Mouse (Mus musculus): Measurements from ENCODE around the gene Inafm1. TPM values are rescaled to one million over a fixed set of nuclear protein-coding genes. Genes with fewer than 3 reads are reported as not detected.
"Not testable (repeated sequence)": the region's sequence is repeated elsewhere in the genome, so short reads cannot be mapped to it uniquely, and the experiment has no call there.

Inafm1 gene
- polyA plus RNA-seq, 1 experiment from 2014 or later: 18.1 TPM

DNA sequence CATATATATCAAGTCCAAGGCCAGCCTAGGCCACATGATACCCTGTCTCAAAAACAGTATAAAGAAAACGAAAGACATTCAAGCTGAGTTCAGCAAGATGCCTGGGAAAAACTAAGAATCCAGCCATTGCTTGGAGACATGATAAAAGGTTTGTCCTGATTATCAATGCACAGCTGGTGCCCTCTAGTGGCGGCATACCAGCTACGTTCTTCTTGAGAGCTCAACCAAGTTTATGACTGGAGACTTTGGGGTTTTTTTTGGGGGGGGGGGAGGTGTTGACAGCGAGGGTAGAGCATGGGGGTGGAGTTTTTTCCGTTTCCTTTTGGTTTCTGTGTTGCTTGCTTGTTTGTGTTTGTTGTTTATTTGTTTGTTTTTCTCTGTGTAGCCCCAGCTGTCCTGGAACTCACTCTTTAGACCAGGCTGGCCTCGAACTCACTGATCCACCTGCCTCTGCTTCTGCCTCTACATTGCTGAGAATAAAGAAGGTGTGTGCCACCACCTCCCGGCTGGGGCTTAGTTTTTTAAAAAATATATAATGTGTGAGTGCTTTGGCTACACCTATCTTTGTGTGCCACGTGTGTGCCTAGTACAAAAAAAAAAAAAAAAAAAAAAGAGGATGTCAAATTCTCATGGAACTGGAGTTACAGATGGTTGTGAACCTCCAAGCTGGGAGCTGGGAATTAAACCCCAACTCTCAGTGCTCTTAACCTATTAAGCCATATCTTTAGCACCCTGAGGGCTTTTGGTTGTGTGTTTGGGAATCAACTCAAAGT, 10.2 kb downstream of the Inafm1 start:
- H3K27me3 ChIP-seq (replicated peaks; ENCODE audit: control insufficient read depth, insufficient read depth, low read length): no peaks in the 10 kb centered on the region
- H3K27ac ChIP-seq (ENCODE audit: low read depth): no peak overlapping the region
- no peak for ATAC-seq (replicated peaks; ENCODE audit: low FRiP score, low TSS enrichment, low read depth)
- no peak overlapping the region for H3K9ac ChIP-seq (ENCODE audit: low read length)
- no peak overlapping the region for H3K4me3 ChIP-seq (ENCODE audit: low read depth, low read length)
- H3K4me1 ChIP-seq (replicated peaks; ENCODE audit: control insufficient read depth, insufficient read depth, low read length): no peaks in the 10 kb centered on the region
- H3K4me2 ChIP-seq (ENCODE audit: low read length): no peak overlapping the region
- peak; percentile 77 for DNase-seq (ENCODE audit: low spot score)
- no peaks in the 10 kb centered on the region for H3K36me3 ChIP-seq (ENCODE audit: control insufficient read depth, insufficient read depth, low read length)
- WGBS: 29% methylated on average over 8 of the region's 8 CpGs
- H3K9me3 ChIP-seq (ENCODE audit: control insufficient read depth, low read length): 0 out of 2 replicates have a peak, but pooled peaks cover 5% of the 10 kb centered on the region

DNA sequence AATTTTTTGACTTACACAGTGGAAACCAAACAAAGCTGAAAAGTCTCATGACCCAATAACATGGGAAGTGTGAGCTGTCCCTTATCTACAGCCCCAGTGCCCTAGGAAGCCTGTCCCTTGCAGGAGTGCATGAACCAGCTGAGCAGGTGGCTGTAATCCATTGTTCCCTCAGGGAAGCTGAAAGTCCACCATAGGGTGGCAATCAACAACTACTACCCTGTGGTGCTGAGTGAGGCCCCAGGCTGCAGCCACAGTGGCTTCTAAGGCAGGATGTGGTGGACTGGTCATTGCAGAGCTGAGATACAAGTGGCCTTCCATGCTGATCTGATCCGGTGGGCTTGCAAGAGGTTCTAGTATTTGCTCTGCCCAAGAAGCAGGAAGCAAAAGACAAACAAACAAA, 12.3 kb downstream of the Inafm1 start:
- Histone ChIP-seq H3K4me1 (replicated peaks; ENCODE audit: control insufficient read depth, insufficient read depth, low read length) (no peaks in the 10 kb centered on the region), H3K27me3 (replicated peaks; ENCODE audit: control insufficient read depth, insufficient read depth, low read length) (no peaks in the 10 kb centered on the region), H3K4me3 (ENCODE audit: low read depth, low read length) (no peak overlapping the region), H3K27ac (ENCODE audit: low read depth) (no peak overlapping the region), H3K9ac (ENCODE audit: low read length) (no peak overlapping the region), H3K36me3 (ENCODE audit: control insufficient read depth, insufficient read depth, low read length) (no peaks in the 10 kb centered on the region), H3K9me3 (ENCODE audit: control insufficient read depth, low read length) (0 out of 2 replicates have a peak, but pooled peaks cover 5% of the 10 kb centered on the region), H3K4me2 (ENCODE audit: low read length) (no peak overlapping the region)
- ATAC-seq (replicated peaks; ENCODE audit: low FRiP score, low TSS enrichment, low read depth) (no peak), DNase-seq (ENCODE audit: low spot score) (peak; percentile 49)
- WGBS: 81% methylated on average over 1 of the region's 1 CpGs

DNA sequence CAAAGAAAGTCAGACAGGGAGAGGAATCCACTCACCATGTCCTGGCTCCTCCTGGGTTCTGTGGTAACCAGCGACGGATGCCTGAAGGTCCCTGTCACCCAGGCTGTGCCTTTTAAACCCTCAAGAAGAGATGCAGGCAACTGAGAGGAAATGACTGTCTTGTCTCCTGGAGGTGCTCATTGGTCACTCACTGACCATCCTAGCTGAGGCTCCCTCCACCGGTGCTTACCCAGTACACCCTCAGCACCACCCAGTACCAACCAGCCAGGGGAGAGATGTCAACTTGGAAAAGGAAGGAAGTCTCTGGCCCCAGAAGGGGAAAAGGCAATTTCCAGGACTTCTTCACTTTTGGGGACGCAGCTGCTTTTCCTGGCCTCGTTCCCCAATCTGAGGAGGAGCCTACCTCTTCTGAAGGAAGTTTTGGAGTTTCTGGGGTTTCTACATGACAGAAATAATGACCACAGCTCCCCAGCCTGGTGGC, 14.3 kb downstream of the Inafm1 start, which contains the start of gene C5ar1:
TSS of gene C5ar1 (minus strand) at position 431 of the 481 bp plus-strand sequence.
- Histone ChIP-seq H3K9ac (ENCODE audit: low read length) (no peak within 1 kb of the TSS), H3K9me3 (ENCODE audit: control insufficient read depth, low read length) (no peaks in the 10 kb centered on the region), H3K27me3 (replicated peaks; ENCODE audit: control insufficient read depth, insufficient read depth, low read length) (no peaks in the 10 kb centered on the region), H3K4me1 (replicated peaks; ENCODE audit: control insufficient read depth, insufficient read depth, low read length) (no peaks in the 10 kb centered on the region), H3K36me3 (ENCODE audit: control insufficient read depth, insufficient read depth, low read length) (no peaks in the 10 kb centered on the region), H3K27ac (ENCODE audit: low read depth) (no peak within 1 kb of the TSS), H3K4me2 (ENCODE audit: low read length) (no peak within 1 kb of the TSS), H3K4me3 (ENCODE audit: low read depth, low read length) (no peak within 1 kb of the TSS)
- no peak for DNase-seq (ENCODE audit: low spot score)
- ATAC-seq (replicated peaks; ENCODE audit: low FRiP score, low TSS enrichment, low read depth): no peak
- WGBS: 84% methylated on average over 5 of the region's 5 CpGs

DNA sequence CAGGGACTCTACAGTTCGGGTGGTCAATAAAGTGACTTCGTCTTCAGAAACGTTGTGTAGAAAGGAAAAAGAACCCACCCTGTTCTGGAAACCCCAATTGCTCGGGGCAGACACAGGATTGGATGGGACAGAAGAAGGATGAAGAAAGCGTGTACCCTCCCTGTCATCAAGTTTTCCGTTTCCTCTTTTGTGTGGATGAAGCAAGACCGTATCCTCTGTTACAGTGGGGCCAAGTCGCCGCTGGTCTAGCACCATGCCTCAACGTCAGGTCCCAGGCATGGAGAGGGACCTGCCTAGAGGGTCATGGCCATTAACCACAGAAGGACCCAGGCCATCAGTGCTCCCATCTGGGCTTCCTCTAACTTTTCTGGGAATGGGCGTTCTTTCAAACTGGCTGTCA, 15.6 kb downstream of the Inafm1 start:
- 86% methylated on average over 11 of the region's 11 CpGs for WGBS
- no peaks in the 10 kb centered on the region for H3K9me3 ChIP-seq (ENCODE audit: control insufficient read depth, low read length)
- ATAC-seq (replicated peaks; ENCODE audit: low FRiP score, low TSS enrichment, low read depth): no peak

DNA sequence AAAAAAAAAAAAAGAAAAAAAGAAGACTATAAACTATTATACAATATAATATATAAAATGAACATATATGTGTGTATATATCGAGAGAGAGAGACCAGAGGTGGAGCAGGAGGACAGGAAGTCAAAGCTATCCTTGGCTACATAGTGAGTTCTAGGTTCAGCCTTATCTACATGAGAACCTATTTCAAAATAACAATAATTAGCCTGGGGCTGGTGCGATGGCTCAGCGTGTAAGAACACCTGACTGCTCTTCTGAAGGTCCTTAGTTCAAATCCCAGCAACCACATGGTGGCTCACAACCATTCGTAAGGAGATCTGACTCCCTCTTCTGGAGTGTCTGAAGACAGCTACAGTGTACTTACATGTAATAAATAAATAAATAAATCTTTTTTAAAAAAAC, 17.5 kb downstream of the Inafm1 start:
- not testable (repeated sequence) for H3K27me3 ChIP-seq (replicated peaks; ENCODE audit: control insufficient read depth, insufficient read depth, low read length); H3K27ac ChIP-seq (ENCODE audit: low read depth); H3K4me2 ChIP-seq (ENCODE audit: low read length); DNase-seq (ENCODE audit: low spot score); H3K36me3 ChIP-seq (ENCODE audit: control insufficient read depth, insufficient read depth, low read length); H3K9ac ChIP-seq (ENCODE audit: low read length); ATAC-seq (replicated peaks; ENCODE audit: low FRiP score, low TSS enrichment, low read depth); H3K4me1 ChIP-seq (replicated peaks; ENCODE audit: control insufficient read depth, insufficient read depth, low read length); H3K4me3 ChIP-seq (ENCODE audit: low read depth, low read length); H3K9me3 ChIP-seq (ENCODE audit: control insufficient read depth, low read length)
- WGBS: 82% methylated on average over 4 of the region's 4 CpGs

More for the DNA sequence above, 15.6 kb downstream of the Inafm1 start:
- H3K36me3 ChIP-seq (ENCODE audit: control insufficient read depth, insufficient read depth, low read length): no peaks in the 10 kb centered on the region
- DNase-seq (ENCODE audit: low spot score): no peak
- H3K9ac ChIP-seq (ENCODE audit: low read length): no peak overlapping the region
- H3K27ac ChIP-seq (ENCODE audit: low read depth): no peak overlapping the region
- no peak overlapping the region for H3K4me3 ChIP-seq (ENCODE audit: low read depth, low read length)
- H3K27me3 ChIP-seq (replicated peaks; ENCODE audit: control insufficient read depth, insufficient read depth, low read length): no peaks in the 10 kb centered on the region
- H3K4me1 ChIP-seq (replicated peaks; ENCODE audit: control insufficient read depth, insufficient read depth, low read length): no peaks in the 10 kb centered on the region
- H3K4me2 ChIP-seq (ENCODE audit: low read length): no peak overlapping the region

DNA sequence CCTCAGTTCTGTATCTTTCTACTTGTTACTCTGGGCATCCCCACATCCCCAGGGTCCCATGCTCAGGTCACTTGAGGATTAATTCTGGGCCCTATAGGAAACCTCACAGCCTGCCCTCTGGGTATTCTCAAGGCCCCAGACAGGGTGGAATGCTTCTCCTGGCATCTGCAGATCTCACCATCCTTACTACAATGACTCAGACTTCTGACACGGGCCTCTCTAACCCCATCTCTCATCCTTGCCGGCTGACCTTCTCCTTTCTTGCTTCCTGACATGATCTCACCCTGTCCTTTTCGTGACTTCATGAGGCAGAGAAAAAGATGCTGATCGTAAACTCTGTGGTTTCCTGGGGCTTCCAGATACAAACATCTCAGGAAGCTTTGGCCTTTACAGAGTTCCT, 19.2 kb downstream of the Inafm1 start:
- Histone ChIP-seq H3K36me3 (ENCODE audit: control insufficient read depth, insufficient read depth, low read length) (no peaks in the 10 kb centered on the region), H3K27me3 (replicated peaks; ENCODE audit: control insufficient read depth, insufficient read depth, low read length) (no peaks in the 10 kb centered on the region), H3K4me1 (replicated peaks; ENCODE audit: control insufficient read depth, insufficient read depth, low read length) (no peaks in the 10 kb centered on the region), H3K9ac (ENCODE audit: low read length) (no peak overlapping the region), H3K4me2 (ENCODE audit: low read length) (no peak overlapping the region), H3K4me3 (ENCODE audit: low read depth, low read length) (no peak overlapping the region), H3K27ac (ENCODE audit: low read depth) (no peak overlapping the region), H3K9me3 (ENCODE audit: control insufficient read depth, low read length) (no peaks in the 10 kb centered on the region)
- 50% methylated on average over 4 of the region's 4 CpGs for WGBS
- ATAC-seq (replicated peaks; ENCODE audit: low FRiP score, low TSS enrichment, low read depth): no peak
- no peak for DNase-seq (ENCODE audit: low spot score)

DNA sequence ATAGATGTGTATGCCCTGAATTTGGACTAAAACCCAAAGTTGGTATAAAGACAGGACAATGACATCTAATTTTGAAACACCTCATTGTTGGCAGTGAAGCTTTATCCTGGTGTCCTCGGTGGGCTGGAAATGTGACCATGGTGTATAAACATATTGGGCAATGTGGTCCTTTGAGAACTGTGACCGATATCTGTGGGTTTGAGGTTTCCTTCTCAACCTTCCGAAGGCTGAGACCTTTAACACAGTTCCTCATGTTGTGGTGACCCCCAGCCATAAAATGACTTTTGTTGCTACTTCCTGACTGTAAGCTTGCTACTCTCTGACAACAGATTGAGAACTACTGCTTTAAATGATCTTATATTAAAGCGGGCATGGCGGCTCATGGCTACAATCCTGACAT, 22.7 kb downstream of the Inafm1 start:
- H3K27me3 ChIP-seq (replicated peaks; ENCODE audit: control insufficient read depth, insufficient read depth, low read length): no peaks in the 10 kb centered on the region
- no peaks in the 10 kb centered on the region for H3K4me1 ChIP-seq (replicated peaks; ENCODE audit: control insufficient read depth, insufficient read depth, low read length)
- H3K4me3 ChIP-seq (ENCODE audit: low read depth, low read length): no peak overlapping the region
- ATAC-seq (replicated peaks; ENCODE audit: low FRiP score, low TSS enrichment, low read depth) (no peak), DNase-seq (ENCODE audit: low spot score) (no peak)
- 87% methylated on average over 5 of the region's 5 CpGs for WGBS
- no peak overlapping the region for H3K27ac ChIP-seq (ENCODE audit: low read depth)
- no peaks in the 10 kb centered on the region for H3K9me3 ChIP-seq (ENCODE audit: control insufficient read depth, low read length)
- H3K36me3 ChIP-seq (ENCODE audit: control insufficient read depth, insufficient read depth, low read length): no peaks in the 10 kb centered on the region
- H3K4me2 ChIP-seq (ENCODE audit: low read length): no peak overlapping the region
- no peak overlapping the region for H3K9ac ChIP-seq (ENCODE audit: low read length)

DNA sequence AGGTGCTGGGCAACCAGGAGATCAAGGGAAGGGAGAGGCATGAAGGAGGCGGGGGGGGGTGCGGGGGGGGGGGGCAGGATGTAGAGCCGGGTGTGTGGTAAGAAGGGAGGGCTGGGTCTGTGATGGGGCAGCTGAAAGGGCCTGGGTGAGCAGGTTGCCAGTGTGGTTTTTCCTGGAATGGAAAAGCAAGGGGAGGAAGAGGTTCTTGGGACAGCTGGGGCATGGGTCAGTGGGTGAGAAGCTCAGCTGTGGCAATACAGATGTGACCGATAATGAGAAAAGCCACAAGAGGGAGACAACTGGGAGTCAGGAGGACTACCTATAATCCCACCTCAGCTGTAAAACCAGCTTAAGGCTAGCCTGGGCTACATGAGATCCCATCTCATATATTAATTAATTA, 27.5 kb downstream of the Inafm1 start:
- DNase-seq (ENCODE audit: low spot score): no peak
- Histone ChIP-seq H3K4me3 (ENCODE audit: low read depth, low read length) (no peak overlapping the region), H3K9me3 (ENCODE audit: control insufficient read depth, low read length) (no peaks in the 10 kb centered on the region), H3K27me3 (replicated peaks; ENCODE audit: control insufficient read depth, insufficient read depth, low read length) (no peaks in the 10 kb centered on the region), H3K4me1 (replicated peaks; ENCODE audit: control insufficient read depth, insufficient read depth, low read length) (no peaks in the 10 kb centered on the region), H3K36me3 (ENCODE audit: control insufficient read depth, insufficient read depth, low read length) (no peaks in the 10 kb centered on the region), H3K9ac (ENCODE audit: low read length) (no peak overlapping the region), H3K4me2 (ENCODE audit: low read length) (no peak overlapping the region), H3K27ac (ENCODE audit: low read depth) (no peak overlapping the region)
- WGBS: 45% methylated on average over 1 of the region's 4 CpGs
- ATAC-seq (replicated peaks; ENCODE audit: low FRiP score, low TSS enrichment, low read depth): no peak

DNA sequence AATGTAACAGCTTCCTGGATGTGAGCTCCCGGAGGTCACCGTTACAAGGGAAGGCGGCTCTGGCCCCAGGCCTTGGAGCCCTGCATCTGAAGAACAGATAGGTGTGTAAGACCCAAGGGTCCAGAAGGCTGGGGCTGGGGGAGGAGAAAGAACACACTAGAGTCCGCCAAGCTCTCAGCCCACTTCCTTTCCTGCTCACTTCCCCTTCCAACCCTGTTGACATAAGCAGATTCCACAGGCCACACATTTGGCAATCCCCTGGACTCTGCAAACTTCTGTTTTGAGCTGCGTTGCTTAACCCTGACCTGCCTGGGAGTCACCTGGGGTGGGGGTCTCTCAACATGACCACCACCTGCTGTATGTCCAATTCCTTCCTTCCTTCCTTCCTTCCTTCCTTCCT, 29.4 kb downstream of the Inafm1 start, which contains the start of gene C5ar2:
TSS of gene C5ar2 (minus strand) at position 88 of the 400 bp plus-strand sequence.
- ATAC-seq (replicated peaks; ENCODE audit: low FRiP score, low TSS enrichment, low read depth) (no peak), DNase-seq (ENCODE audit: low spot score) (no peak)
- Histone ChIP-seq H3K4me3 (ENCODE audit: low read depth, low read length) (no peak within 1 kb of the TSS), H3K4me1 (replicated peaks; ENCODE audit: control insufficient read depth, insufficient read depth, low read length) (no peaks in the 10 kb centered on the region), H3K9ac (ENCODE audit: low read length) (no peak within 1 kb of the TSS), H3K36me3 (ENCODE audit: control insufficient read depth, insufficient read depth, low read length) (no peaks in the 10 kb centered on the region), H3K9me3 (ENCODE audit: control insufficient read depth, low read length) (no peaks in the 10 kb centered on the region), H3K4me2 (ENCODE audit: low read length) (no peak within 1 kb of the TSS), H3K27ac (ENCODE audit: low read depth) (no peak within 1 kb of the TSS), H3K27me3 (replicated peaks; ENCODE audit: control insufficient read depth, insufficient read depth, low read length) (no peaks in the 10 kb centered on the region)
- 52% methylated on average over 5 of the region's 5 CpGs for WGBS

Data from intestine, embryonic 14.5 days (tissue).